Mouse (Mus musculus) olfactory bulb, adult 2 months (tissue): ENCODE results near the gene Zfp566.

Source experiments
- CTCF ChIP-seq: fragments of 200-500 bp; IDR thresholded peaks from 2 replicates; pipeline ENCODE4 v1.5.1; 2012; ENCODE audit warnings: low read depth, mild to moderate bottlenecking, low read length, moderate library complexity; ENCODE audit not compliant: insufficient read depth
- POLR2A ChIP-seq: fragments of 200-500 bp; IDR thresholded peaks from 2 replicates; pipeline ENCODE4 v1.6.1; 2012; ENCODE audit warnings: mild to moderate bottlenecking, low read depth, low read length, moderate library complexity; ENCODE audit not compliant: insufficient read depth

DNA sequence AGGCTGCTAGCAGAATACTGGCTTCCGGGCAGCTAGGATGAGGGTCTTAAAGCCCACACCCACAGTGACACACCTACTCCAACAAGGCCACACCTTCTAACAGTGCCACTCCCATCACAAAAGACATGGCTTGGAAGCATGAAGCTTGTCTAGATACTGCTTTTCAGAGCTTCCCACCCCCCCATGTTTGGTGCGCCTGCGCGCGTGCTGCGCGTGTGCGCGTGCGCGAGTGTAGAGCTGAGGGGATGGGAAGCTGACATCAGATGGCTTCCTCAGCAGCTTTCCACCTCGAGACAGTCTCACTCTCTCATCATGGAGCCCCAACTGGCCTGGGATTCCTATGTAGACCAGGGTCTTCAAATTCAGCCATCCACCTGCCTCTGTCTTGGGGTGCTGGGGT, 56.0 kb downstream of the Zfp566 start:
- TF ChIP-seq POLR2A = no peak
- TF ChIP-seq CTCF = no peak
